Comparison of ENCODE assay signal across 10 mouse cellular contexts in genomic region chr19:29826686-29827085, GRCm38 (mm10). TPM values are rescaled to one million over a fixed set of nuclear protein-coding genes. Genes with fewer than 3 reads are reported as not detected.
A peak's percentile ranks its signal among the peaks of the same experiment; 100 is the strongest.
DNase-seq lines count a peak whose midpoint lies in the region; ATAC-seq lines count a peak whose summit lies in the region.
"Had no signal": no experiment of that assay in that cellular context is flagged by ENCODE, and none has a peak within 500 bp of the region (broad histone marks: within the 10 kb centered on the region; RNA-seq: fewer than 3 reads in every experiment).

No protein-coding gene starts in this region.

- DNase-seq in layer of hippocampus, adult 18-20 months (ENCODE audit: low spot score in 2 of 2): peak; percentile 51 to 72
- DNase-seq in layer of hippocampus, adult 9-10 months (ENCODE audit: low spot score): no peak
- peak; percentile 42 for DNase-seq in Muller cell, postnatal 12 days (ENCODE audit: inconsistent ontology term)
- DNase-seq in kidney, postnatal 14 days: peak; percentile 61
- no peak for DNase-seq in spleen, postnatal 4 days (ENCODE audit: low spot score in 2 of 2)
- no peak for DNase-seq in cerebellum, adult 9-11 months
- DNase-seq: liver, embryonic 13.5 days had no signal

- no peak overlapping the region for H3K27ac ChIP-seq in neural tube, embryonic 14.5 days (ENCODE audit: low read depth, low read length)
- H3K27ac ChIP-seq: embryonic facial prominence, embryonic 12.5 days; liver, embryonic 13.5 days had no signal

- H3K36me3 ChIP-seq in neural tube, embryonic 14.5 days (ENCODE audit: control insufficient read depth, insufficient read depth, low read length): no peaks in the 10 kb centered on the region
- H3K36me3 ChIP-seq: embryonic facial prominence, embryonic 12.5 days; liver, embryonic 13.5 days had no signal

- H3K27me3 ChIP-seq in neural tube, embryonic 14.5 days (ENCODE audit: control insufficient read depth, insufficient read depth, low read length): no peaks in the 10 kb centered on the region
- H3K27me3 ChIP-seq: embryonic facial prominence, embryonic 12.5 days; liver, embryonic 13.5 days had no signal

- H3K9me3 ChIP-seq in neural tube, embryonic 14.5 days (ENCODE audit: control insufficient read depth, low read length): no peaks in the 10 kb centered on the region
- H3K9me3 ChIP-seq: embryonic facial prominence, embryonic 12.5 days; liver, embryonic 13.5 days had no signal

- H3K9ac ChIP-seq in neural tube, embryonic 14.5 days (replicated peaks; ENCODE audit: low read depth, low read length): no peak overlapping the region
- H3K9ac ChIP-seq: embryonic facial prominence, embryonic 12.5 days; liver, embryonic 13.5 days had no signal

- peak; percentile 49; the same call in 1 of the 2 replicates for ATAC-seq in granulocyte monocyte progenitor cell, adult 5-6 weeks (replicated peaks; ENCODE audit: poor library complexity, severe bottlenecking)
- peak; percentile 85; the same call in 1 of the 2 replicates for ATAC-seq in neural tube, embryonic 14.5 days (ENCODE audit: low read depth)

- 89% methylated on average over 1 of the region's 1 CpGs for WGBS in neural tube, embryonic 14.5 days

- H3K4me1 ChIP-seq in neural tube, embryonic 14.5 days (ENCODE audit: control insufficient read depth, insufficient read depth, low read length): no peaks in the 10 kb centered on the region
- H3K4me1 ChIP-seq: embryonic facial prominence, embryonic 12.5 days; liver, embryonic 13.5 days had no signal

- H3K4me3 ChIP-seq in neural tube, embryonic 14.5 days (ENCODE audit: low read depth, low read length): no peak overlapping the region
- H3K4me3 ChIP-seq: embryonic facial prominence, embryonic 12.5 days; liver, embryonic 13.5 days had no signal

- H3K4me2 ChIP-seq in neural tube, embryonic 14.5 days (ENCODE audit: low read depth, low read length): no peak overlapping the region
- H3K4me2 ChIP-seq: embryonic facial prominence, embryonic 12.5 days; liver, embryonic 13.5 days had no signal

RNA-seq across cellular contexts. Expression of gene Ranbp6, which starts 13.9 kb away (rescaled TPM):
- total RNA-seq in layer of hippocampus, adult 18-20 months (2021): 10 to 100 TPM; 34.8 to 35.0 TPM
- total RNA-seq in granulocyte monocyte progenitor cell, adult 5-6 weeks (2014; fragmentation: Nextera tagmentation): 8.8 and 13.2 TPM in 2 replicates
- total RNA-seq in granulocyte monocyte progenitor cell, adult 5-6 weeks (2017): 19.2 and 27.7 TPM in 2 replicates
- polyA plus RNA-seq in neural tube, embryonic 14.5 days (2014; fragmentation: Nextera tagmentation; extraction: Ambion mirVana): 62.9 and 64.4 TPM in 2 replicates

RNA-seq across cellular contexts. Expression of gene 9930021J03Rik, which starts 20.9 kb away (rescaled TPM):
- 10 to 100 TPM; 40.6 to 40.8 TPM for total RNA-seq in layer of hippocampus, adult 18-20 months (2021)
- 20.2 and 22.3 TPM in 2 replicates for total RNA-seq in granulocyte monocyte progenitor cell, adult 5-6 weeks (2014; fragmentation: Nextera tagmentation)
- 9.6 and 13.0 TPM in 2 replicates for total RNA-seq in granulocyte monocyte progenitor cell, adult 5-6 weeks (2017)
- 10.9 and 12.1 TPM in 2 replicates for polyA plus RNA-seq in neural tube, embryonic 14.5 days (2014; fragmentation: Nextera tagmentation; extraction: Ambion mirVana)

Comparison
In these comparisons a context has a peak if more than half of its experiments do, and no peak if none do; other contexts are left out.
1. DNase-seq: peak in layer of hippocampus, adult 18-20 months (2 of 2), Muller cell, postnatal 12 days (single experiment) and kidney, postnatal 14 days (single experiment); none in layer of hippocampus, adult 9-10 months (single experiment), spleen, postnatal 4 days (0 of 2) and cerebellum, adult 9-11 months (single experiment).